Mouse (Mus musculus): Measurements from ENCODE around the gene Olfr1333. TPM values are rescaled to one million over a fixed set of nuclear protein-coding genes. Genes with fewer than 3 reads are reported as not detected.
"Not testable (repeated sequence)": the region's sequence is repeated elsewhere in the genome, so short reads cannot be mapped to it uniquely, and the experiment has no call there.

Olfr1333 gene
- total and polyA plus RNA-seq, 3 experiments, result not detected

- H3K27ac ChIP-seq (ENCODE audit: control insufficient read depth, low read depth, low read length), result no peak overlapping the region
- no peaks in the 10 kb centered on the region for H3K36me3 ChIP-seq (ENCODE audit: control insufficient read depth in 1 of 2, insufficient read depth in 2 of 2, low read length in 2 of 2)
- DNase-seq (ENCODE audit: low read depth, low spot score), result no peak
- no peaks in the 10 kb centered on the region; a peak in 1 of 4 replicates for H3K27me3 ChIP-seq (ENCODE audit: control insufficient read depth in 1 of 2, insufficient read depth in 2 of 2, low read length in 2 of 2)
- no peak overlapping the region for H3K9ac ChIP-seq (ENCODE audit: control insufficient read depth, low read depth, low read length, poor library complexity, severe bottlenecking)
- no peaks in the 10 kb centered on the region for H3K79me2 ChIP-seq (ENCODE audit: control insufficient read depth, insufficient read depth, low read length, poor library complexity)
- H3K9me3 ChIP-seq (replicated peaks; ENCODE audit: insufficient read depth, low read length), result no peaks in the 10 kb centered on the region
- H3K4me1 ChIP-seq (ENCODE audit: control insufficient read depth in 1 of 2, insufficient read depth in 2 of 2, low read length in 2 of 2), result no peaks in the 10 kb centered on the region
- no peak for TF ChIP-seq MEF2A (IDR thresholded peaks at IDR 0.05; ENCODE audit: extremely low read depth, insufficient replicate concordance, low read depth, low read length, poor library complexity, severe bottlenecking)
- no peak for TF ChIP-seq SMC3 (IDR thresholded peaks at IDR 0.05; ENCODE audit: low read depth, low read length)
- no peak for TF ChIP-seq KAT2A (conservative IDR thresholded peaks at IDR 0.05; ENCODE audit: low read depth, low read length)
- no peak for TF ChIP-seq E2F4 (IDR thresholded peaks at IDR 0.05; ENCODE audit: borderline replicate concordance, low read depth, low read length)
- H3K4me3 ChIP-seq (ENCODE audit: control insufficient read depth in 1 of 2, insufficient read depth in 1 of 2, low read depth in 2 of 2, low read length in 2 of 2), result no peak overlapping the region
Observed at GRCm38 (mm10) chr4:118861791-118862190, 25.7 kb upstream of the Olfr1333 start.

- TF ChIP-seq SMC3 (IDR thresholded peaks at IDR 0.05; ENCODE audit: low read depth, low read length) (no peak), JUND (IDR thresholded peaks at IDR 0.05; ENCODE audit: low read depth, low read length) (no peak), ZC3H11A (IDR thresholded peaks at IDR 0.05; ENCODE audit: low read depth, low read length) (no peak), CHD2 (IDR thresholded peaks at IDR 0.05; ENCODE audit: low read length) (no peak)
- no peak for DNase-seq (ENCODE audit: low read depth, low spot score)
- H3K4me3 ChIP-seq (ENCODE audit: control insufficient read depth in 1 of 2, insufficient read depth in 1 of 2, low read depth in 2 of 2, low read length in 2 of 2), result no peak overlapping the region
Observed at GRCm38 (mm10) chr4:118818921-118819320, 17.2 kb downstream of the Olfr1333 start.

GRCm38 (mm10) chr4:118809844-118810243 is 26.2 kb downstream of the Olfr1333 start, which contains the start of gene Olfr1335:
Olfr1335 (minus strand) TSS chr4:118809944.
- Histone ChIP-seq H3K27ac (ENCODE audit: control insufficient read depth, low read depth, low read length) (no peak within 1 kb of the TSS), H3K4me1 (ENCODE audit: control insufficient read depth in 1 of 2, insufficient read depth in 2 of 2, low read length in 2 of 2) (no peaks in the 10 kb centered on the region), H3K4me3 (ENCODE audit: control insufficient read depth in 1 of 2, insufficient read depth in 1 of 2, low read depth in 2 of 2, low read length in 2 of 2) (no peak within 1 kb of the TSS), H3K79me2 (ENCODE audit: control insufficient read depth, insufficient read depth, low read length, poor library complexity) (no peaks in the 10 kb centered on the region), H3K27me3 (ENCODE audit: control insufficient read depth in 1 of 2, insufficient read depth in 2 of 2, low read length in 2 of 2) (no peaks in the 10 kb centered on the region; a peak in 1 of 4 replicates), H3K9me3 (replicated peaks; ENCODE audit: insufficient read depth, low read length) (no peaks in the 10 kb centered on the region), H3K9ac (ENCODE audit: control insufficient read depth, low read depth, low read length, poor library complexity, severe bottlenecking) (no peak within 1 kb of the TSS), H3K36me3 (ENCODE audit: control insufficient read depth in 1 of 2, insufficient read depth in 2 of 2, low read length in 2 of 2) (no peaks in the 10 kb centered on the region)
- no peak for DNase-seq (ENCODE audit: low read depth, low spot score)
- no peak for TF ChIP-seq TBP (IDR thresholded peaks at IDR 0.05; ENCODE audit: low read depth, low read length)

More at GRCm38 (mm10) chr4:118818921-118819320, 17.2 kb downstream of the Olfr1333 start:
- no peaks in the 10 kb centered on the region for H3K79me2 ChIP-seq (ENCODE audit: control insufficient read depth, insufficient read depth, low read length, poor library complexity)
- H3K36me3 ChIP-seq (ENCODE audit: control insufficient read depth in 1 of 2, insufficient read depth in 2 of 2, low read length in 2 of 2), result no peaks in the 10 kb centered on the region
- no peaks in the 10 kb centered on the region for H3K27me3 ChIP-seq (ENCODE audit: control insufficient read depth in 1 of 2, insufficient read depth in 2 of 2, low read length in 2 of 2)
- no peaks in the 10 kb centered on the region for H3K9me3 ChIP-seq (replicated peaks; ENCODE audit: insufficient read depth, low read length)
- no peak overlapping the region for H3K9ac ChIP-seq (ENCODE audit: control insufficient read depth, low read depth, low read length, poor library complexity, severe bottlenecking)
- H3K27ac ChIP-seq (ENCODE audit: control insufficient read depth, low read depth, low read length), result no peak overlapping the region
- H3K4me1 ChIP-seq (ENCODE audit: control insufficient read depth in 1 of 2, insufficient read depth in 2 of 2, low read length in 2 of 2), result no peaks in the 10 kb centered on the region

DNA sequence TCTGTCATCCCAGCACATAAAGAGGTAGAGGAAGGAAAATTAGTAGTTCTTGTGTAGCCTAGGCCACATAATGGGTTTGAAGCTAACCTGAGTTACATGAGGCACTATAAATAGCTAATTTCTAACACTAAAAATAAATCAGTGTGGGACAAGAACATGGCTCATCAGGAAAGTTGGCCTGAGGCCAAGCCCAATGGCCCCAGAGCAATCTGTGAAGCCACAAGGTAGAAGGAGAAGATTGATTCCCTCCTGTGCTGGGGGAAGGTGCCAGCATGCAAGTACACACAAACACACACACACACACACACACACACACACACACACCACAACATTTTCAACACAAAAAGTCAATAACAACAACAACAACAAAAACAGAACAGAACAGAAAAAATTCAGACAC is 43.3 kb downstream of the Olfr1333 start:
- H3K9ac ChIP-seq (ENCODE audit: control insufficient read depth, low read depth, low read length, poor library complexity, severe bottlenecking); H3K9me3 ChIP-seq (replicated peaks; ENCODE audit: insufficient read depth, low read length); H3K4me3 ChIP-seq (ENCODE audit: control insufficient read depth in 1 of 2, insufficient read depth in 1 of 2, low read depth in 2 of 2, low read length in 2 of 2); H3K27me3 ChIP-seq (ENCODE audit: control insufficient read depth in 1 of 2, insufficient read depth in 2 of 2, low read length in 2 of 2); H3K4me1 ChIP-seq (ENCODE audit: control insufficient read depth in 1 of 2, insufficient read depth in 2 of 2, low read length in 2 of 2); H3K79me2 ChIP-seq (ENCODE audit: control insufficient read depth, insufficient read depth, low read length, poor library complexity); H3K36me3 ChIP-seq (ENCODE audit: control insufficient read depth in 1 of 2, insufficient read depth in 2 of 2, low read length in 2 of 2); H3K27ac ChIP-seq (ENCODE audit: control insufficient read depth, low read depth, low read length); DNase-seq (ENCODE audit: low read depth, low spot score): not testable (repeated sequence)

Data from MEL (cell line).